Mouse (Mus musculus) ES-Bruce4 (cell line): Measurements from ENCODE around the gene Tmem97.

Experiments
- CTCF ChIP-seq: IDR thresholded peaks from one replicate; pipeline ENCODE4 v1.8.1; 2011; ENCODE audit warnings: low read depth, low read length
- EP300 ChIP-seq: IDR thresholded peaks from 2 replicates; pipeline ENCODE4 v1.6.1; 2011; ENCODE audit warnings: low read depth, low read length; ENCODE audit not compliant: insufficient read depth
- POLR2A ChIP-seq: IDR thresholded peaks from one replicate; pipeline ENCODE4 v1.8.1; 2011; ENCODE audit warnings: low read length; ENCODE audit not compliant: insufficient read depth

GRCm38 (mm10) chr11:78501529-78501928, 49.0 kb downstream of the Tmem97 start:
- TF ChIP-seq CTCF (no peak), POLR2A (no peak), EP300 (no peak)
